Mouse (Mus musculus) hindlimb bud, embryonic 11.5 days (tissue): ENCODE measurements around the gene Zmiz1.

Experiments used
- DNase-seq: peaks from one replicate; pipeline ENCODE4 v3.0.0-alpha.2; 2012; ENCODE audit warnings: low read depth, low spot score; ENCODE audit errors: extremely low spot score

Gene Zmiz1

GRCm38 (mm10) chr14:25511564-25511963, 52.6 kb downstream of the Zmiz1 start:
- DNase-seq, result no peak

- no peak for DNase-seq
Measured at GRCm38 (mm10) chr14:25511967-25512366, 53.0 kb downstream of the Zmiz1 start.

GRCm38 (mm10) chr14:25512803-25513202, 53.8 kb downstream of the Zmiz1 start:
- DNase-seq, result no peak

GRCm38 (mm10) chr14:25513496-25513895, 54.5 kb downstream of the Zmiz1 start:
- no peak for DNase-seq

- DNase-seq, result no peak
Measured at GRCm38 (mm10) chr14:25514943-25515512, 56.0 kb downstream of the Zmiz1 start.

- DNase-seq, result no peak
Measured at GRCm38 (mm10) chr14:25515924-25516323, 56.9 kb downstream of the Zmiz1 start.

- DNase-seq, result no peak
Measured at GRCm38 (mm10) chr14:25516640-25517591, 57.9 kb downstream of the Zmiz1 start.

GRCm38 (mm10) chr14:25518645-25519044, 59.7 kb downstream of the Zmiz1 start:
- DNase-seq, result no peak

GRCm38 (mm10) chr14:25519656-25520055, 60.7 kb downstream of the Zmiz1 start:
- DNase-seq, result no peak

GRCm38 (mm10) chr14:25520589-25520988, 61.6 kb downstream of the Zmiz1 start:
- DNase-seq, result no peak

- no peak for DNase-seq
Measured at GRCm38 (mm10) chr14:25520991-25521390, 62.0 kb downstream of the Zmiz1 start.

GRCm38 (mm10) chr14:25521500-25521899, 62.5 kb downstream of the Zmiz1 start:
- DNase-seq, result no peak

- DNase-seq, result no peak
Measured at GRCm38 (mm10) chr14:25522415-25522814, 63.4 kb downstream of the Zmiz1 start.

- no peak for DNase-seq
Measured at GRCm38 (mm10) chr14:25523230-25524110, 64.5 kb downstream of the Zmiz1 start.

- no peak for DNase-seq
Measured at GRCm38 (mm10) chr14:25524111-25524495, 65.1 kb downstream of the Zmiz1 start.

- no peak for DNase-seq
Measured at GRCm38 (mm10) chr14:25524884-25525283, 65.9 kb downstream of the Zmiz1 start.

GRCm38 (mm10) chr14:25525729-25526128, 66.7 kb downstream of the Zmiz1 start:
- no peak for DNase-seq

- DNase-seq, result no peak
Measured at GRCm38 (mm10) chr14:25526872-25527271, 67.9 kb downstream of the Zmiz1 start.

- DNase-seq, result no peak
Measured at GRCm38 (mm10) chr14:25527321-25527720, 68.3 kb downstream of the Zmiz1 start.

- no peak for DNase-seq
Measured at GRCm38 (mm10) chr14:25530342-25530741, 71.4 kb downstream of the Zmiz1 start.

- no peak for DNase-seq
Measured at GRCm38 (mm10) chr14:25530815-25531214, 71.8 kb downstream of the Zmiz1 start.
